Mouse (Mus musculus) C2C12 (cell line): ENCODE data around the gene Dip2c. TPM values are rescaled to one million over a fixed set of nuclear protein-coding genes. Genes with fewer than 3 reads are reported as not detected.
A peak's percentile ranks its signal among the peaks of the same experiment; 100 is the strongest.

ENCODE experiments used
- H3K27me3 ChIP-seq: one replicate; pipeline ENCODE4 v1.6.1; 2011; ENCODE audit not compliant: control insufficient read depth, insufficient read depth, insufficient read length
- H3K36me3 ChIP-seq: one replicate; pipeline ENCODE4 v1.6.1; 2011; ENCODE audit not compliant: control insufficient read depth, insufficient read depth
- H3K4me3 ChIP-seq: one replicate; pipeline ENCODE4 v1.5.1; 2011; ENCODE audit warnings: mild to moderate bottlenecking, control low read depth; ENCODE audit not compliant: poor library complexity, insufficient read depth, severe bottlenecking
- H3K79me2 ChIP-seq: one replicate; pipeline ENCODE4 v1.6.1; 2011; ENCODE audit not compliant: control insufficient read depth, insufficient read depth
- H3K79me3 ChIP-seq: one replicate; pipeline ENCODE4 v1.6.1; 2011; ENCODE audit warnings: low read depth, control low read depth
- H3ac ChIP-seq: one replicate; pipeline ENCODE3; 2011; ENCODE audit warnings: low read depth; ENCODE audit not compliant: control insufficient read depth, insufficient read length
- CEBPB ChIP-seq: IDR thresholded peaks from one replicate; pipeline ENCODE4 v1.6.1; 2011; ENCODE audit warnings: low read depth, mild to moderate bottlenecking, control low read depth, moderate library complexity
- CTCF ChIP-seq: IDR thresholded peaks from one replicate; pipeline ENCODE4 v1.5.1; 2011; ENCODE audit not compliant: control insufficient read depth, insufficient read depth, insufficient read length
- FOSL1 ChIP-seq: IDR thresholded peaks from one replicate; pipeline ENCODE4 v1.8.0; 2011; ENCODE audit warnings: mild to moderate bottlenecking, low read length; ENCODE audit not compliant: poor library complexity, insufficient read depth, severe bottlenecking
- MAX ChIP-seq: IDR thresholded peaks from one replicate; pipeline ENCODE4 v1.6.1; 2011; ENCODE audit warnings: mild to moderate bottlenecking, control low read depth
- MYOD1 ChIP-seq: IDR thresholded peaks from one replicate; pipeline ENCODE4 v1.6.1; 2011; ENCODE audit warnings: low read depth; ENCODE audit not compliant: control insufficient read depth, insufficient read length
- MYOG ChIP-seq: IDR thresholded peaks from one replicate; pipeline ENCODE4 v1.6.1; 2011; ENCODE audit not compliant: control insufficient read depth, insufficient read length; ENCODE audit errors: extremely low read depth
- USF1 ChIP-seq: IDR thresholded peaks from one replicate; pipeline ENCODE4 v1.6.1; 2011; ENCODE audit warnings: low read depth, mild to moderate bottlenecking, control low read depth, moderate library complexity
- polyA plus RNA-seq: library from polyadenylated mRNA; unstranded; fragments of >200 nt; fragmentation: generic; extraction: Trizol; gene quantifications from one replicate; pipeline ENCODE4 v1.2.1, GENCODE M21; 2012; ENCODE audit warnings: missing spikeins

Gene Dip2c
- polyA plus RNA-seq, 1 experiment = 4.8 TPM

- no peak overlapping the region for H3ac ChIP-seq
- H3K79me3 ChIP-seq = no peaks in the 10 kb centered on the region
- no peak overlapping the region for H3K4me3 ChIP-seq
- H3K36me3 ChIP-seq = no peaks in the 10 kb centered on the region
- H3K27me3 ChIP-seq = no peaks in the 10 kb centered on the region
- no peaks in the 10 kb centered on the region for H3K79me2 ChIP-seq
- no peak for TF ChIP-seq MYOD1
- no peak for TF ChIP-seq USF1
- TF ChIP-seq CTCF = no peak
- TF ChIP-seq MYOG = no peak
- TF ChIP-seq CEBPB = no peak
Observed at GRCm38 (mm10) chr13:9333187-9333586, 56.9 kb downstream of the Dip2c start.

GRCm38 (mm10) chr13:9340293-9340692 lies 64.0 kb downstream of the Dip2c start:
- Histone ChIP-seq H3K4me3 (no peak overlapping the region), H3K36me3 (no peaks in the 10 kb centered on the region), H3K79me3 (no peaks in the 10 kb centered on the region), H3ac (no peak overlapping the region), H3K79me2 (no peaks in the 10 kb centered on the region), H3K27me3 (no peaks in the 10 kb centered on the region)
- TF ChIP-seq MAX (no peak), USF1 (no peak), MYOD1 (no peak), CEBPB (no peak), CTCF (no peak), MYOG (no peak), FOSL1 (no peak)

- Histone ChIP-seq H3ac (no peak overlapping the region), H3K27me3 (no peaks in the 10 kb centered on the region), H3K79me2 (no peaks in the 10 kb centered on the region), H3K4me3 (no peak overlapping the region), H3K36me3 (no peaks in the 10 kb centered on the region), H3K79me3 (no peaks in the 10 kb centered on the region)
- TF ChIP-seq MYOG (no peak), MYOD1 (no peak), MAX (no peak), CEBPB (no peak), CTCF (no peak), USF1 (no peak), FOSL1 (no peak)
Observed at GRCm38 (mm10) chr13:9342696-9343095, 66.4 kb downstream of the Dip2c start.

GRCm38 (mm10) chr13:9347448-9347847 lies 71.1 kb downstream of the Dip2c start:
- TF ChIP-seq MYOD1 (no peak), MAX (no peak), MYOG (no peak), CTCF (no peak), USF1 (no peak), FOSL1 (no peak), CEBPB (no peak)
- Histone ChIP-seq H3K79me3 (peaks cover 2% of the 10 kb centered on the region), H3K79me2 (peaks cover 7% of the 10 kb centered on the region), H3K27me3 (no peaks in the 10 kb centered on the region), H3K36me3 (no peaks in the 10 kb centered on the region), H3ac (no peak overlapping the region), H3K4me3 (no peak overlapping the region)

GRCm38 (mm10) chr13:9350670-9351069 lies 74.3 kb downstream of the Dip2c start:
- H3K27me3 ChIP-seq = no peaks in the 10 kb centered on the region
- TF ChIP-seq MYOD1 (no peak), MAX (no peak), FOSL1 (no peak), MYOG (no peak), CTCF (no peak), USF1 (no peak), CEBPB (no peak)
- H3K79me3 ChIP-seq = peaks cover 4% of the 10 kb centered on the region
- H3K36me3 ChIP-seq = no peaks in the 10 kb centered on the region
- no peak overlapping the region for H3ac ChIP-seq
- H3K79me2 ChIP-seq = peaks cover 7% of the 10 kb centered on the region
- H3K4me3 ChIP-seq = no peak overlapping the region

DNA sequence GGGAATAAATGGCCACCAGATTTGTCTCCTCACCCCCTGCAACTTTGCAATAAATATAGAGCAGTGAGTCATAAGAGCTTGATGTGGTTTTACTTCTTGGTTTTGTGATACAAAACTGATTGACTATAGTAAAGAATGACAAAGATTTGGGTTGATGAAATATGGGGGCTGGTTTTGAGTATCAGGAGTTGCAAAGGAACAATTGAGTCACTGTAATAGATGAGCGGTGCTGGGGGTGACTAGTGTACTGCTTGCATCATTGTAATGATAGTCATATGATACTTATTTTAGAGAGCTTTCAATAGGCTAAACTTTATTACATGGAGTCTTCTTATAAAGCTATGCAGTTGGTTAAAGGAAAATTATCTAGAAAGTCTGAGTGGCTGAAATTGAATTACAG lies 77.6 kb downstream of the Dip2c start:
- Histone ChIP-seq H3K4me3 (no peak overlapping the region), H3K79me2 (peaks cover 4% of the 10 kb centered on the region), H3K79me3 (peaks cover 3% of the 10 kb centered on the region), H3K36me3 (no peaks in the 10 kb centered on the region), H3ac (no peak overlapping the region), H3K27me3 (no peaks in the 10 kb centered on the region)
- no peak for TF ChIP-seq MYOG
- peak; percentile 28 for TF ChIP-seq FOSL1
- no peak for TF ChIP-seq MAX
- TF ChIP-seq CTCF = no peak
- TF ChIP-seq CEBPB = peak; percentile 60
- no peak for TF ChIP-seq USF1
- no peak for TF ChIP-seq MYOD1
